Mouse (Mus musculus) ES-Bruce4 (cell line): Measurements from ENCODE around the gene Siae.

Experiments
- CTCF ChIP-seq: IDR thresholded peaks from one replicate; pipeline ENCODE4 v1.8.1; 2011; ENCODE audit warnings: low read depth, low read length
- POLR2A ChIP-seq: IDR thresholded peaks from one replicate; pipeline ENCODE4 v1.8.1; 2011; ENCODE audit warnings: low read length; ENCODE audit not compliant: insufficient read depth

GRCm38 (mm10) chr9:37556366-37556765 lies 868 bp downstream of the Siae start:
- no peak for TF ChIP-seq CTCF
- TF ChIP-seq POLR2A, result no peak
